Mouse (Mus musculus): Measurements from ENCODE around the gene Smok3c. TPM values are rescaled to one million over a fixed set of nuclear protein-coding genes. Genes with fewer than 3 reads are reported as not detected.
"Not testable (repeated sequence)": the region's sequence is repeated elsewhere in the genome, so short reads cannot be mapped to it uniquely, and the experiment has no call there.

Gene Smok3c
- total RNA-seq (2015): not detected in 2 replicates
- not detected in 2 replicates for total RNA-seq (2017)

DNA sequence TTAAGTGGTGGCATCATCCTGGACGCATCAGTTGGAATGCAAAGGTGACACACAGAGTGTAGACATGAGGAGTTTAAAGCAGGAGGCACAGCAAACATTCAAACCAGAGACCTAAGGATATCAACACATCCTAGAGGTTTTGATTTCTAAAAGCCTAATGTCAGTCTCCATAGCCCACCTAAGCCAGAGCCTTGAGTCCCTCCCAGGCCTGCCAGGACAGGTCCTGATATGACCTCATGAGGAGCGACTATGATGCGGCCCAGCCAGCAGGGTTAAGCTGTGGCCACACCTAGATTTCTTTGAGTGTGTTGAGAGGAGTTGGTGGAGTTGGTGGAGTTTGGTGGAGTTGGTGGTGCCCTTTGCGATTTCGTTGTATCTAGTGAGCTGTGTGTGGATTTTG, at the start of gene Smok3c:
Smok3c (plus strand) TSS at position 301 of the 400 bp plus-strand sequence.
- not testable (repeated sequence) for ATAC-seq (replicated peaks; ENCODE audit: poor library complexity)

DNA sequence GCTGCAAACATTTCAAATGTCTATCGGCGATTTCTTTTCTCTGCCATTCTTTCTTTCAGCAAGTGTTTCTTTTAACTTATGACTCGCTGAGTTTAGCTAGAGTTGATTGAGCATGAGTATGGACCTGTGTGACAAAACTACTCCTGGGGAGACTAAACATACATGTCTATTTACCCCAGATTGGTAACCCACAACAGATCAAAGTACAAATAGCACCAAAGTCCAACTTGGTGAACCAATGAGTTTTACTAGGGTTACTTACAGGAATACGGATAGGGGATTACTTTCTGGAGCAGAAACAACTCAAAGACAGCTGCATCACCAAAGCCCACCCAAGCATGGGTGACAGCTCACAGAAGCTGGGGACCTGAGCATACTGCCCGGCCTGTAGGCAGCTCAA, 43.6 kb upstream of the Smok3c start:
- ATAC-seq (replicated peaks; ENCODE audit: poor library complexity): no peak

DNA sequence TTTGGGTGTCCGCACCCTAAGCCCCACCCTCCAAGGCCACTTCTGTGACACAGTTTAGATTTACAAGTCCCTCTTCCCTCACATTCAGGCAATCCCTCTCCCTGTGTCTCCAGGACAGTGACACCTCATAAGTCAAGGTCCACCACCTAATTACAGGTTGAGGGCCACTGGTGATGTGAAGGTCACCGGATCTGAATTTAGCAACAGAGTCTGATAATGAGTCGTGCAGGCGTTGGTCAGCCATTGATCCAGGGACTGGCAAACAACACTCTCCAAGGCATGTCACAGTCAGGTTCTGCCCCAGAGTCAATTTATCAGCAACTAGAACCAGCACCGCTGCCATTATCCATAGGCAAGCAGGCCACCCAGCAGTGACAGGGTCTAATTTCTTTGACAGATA, 40.6 kb upstream of the Smok3c start:
- ATAC-seq (replicated peaks; ENCODE audit: poor library complexity): no peak

DNA sequence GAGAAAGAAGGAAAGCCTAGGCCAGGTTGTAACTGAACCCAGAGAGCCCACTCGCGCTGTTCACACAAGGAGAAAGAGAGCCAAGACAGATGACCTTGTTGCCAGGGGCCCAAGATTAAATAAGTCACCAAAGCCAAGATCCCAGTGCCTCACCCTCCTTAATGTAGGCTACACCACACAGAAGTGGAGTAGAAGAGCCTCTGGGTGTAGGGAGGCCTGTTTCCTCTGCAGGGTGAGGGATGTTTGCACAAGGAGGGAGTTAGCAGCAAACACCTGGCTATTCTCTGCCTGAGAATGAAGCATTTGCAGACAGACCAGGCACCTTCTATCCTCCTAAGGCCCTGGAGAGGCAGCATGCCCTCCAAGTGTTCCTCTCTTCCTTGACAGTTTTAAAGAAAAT, 36.5 kb upstream of the Smok3c start:
- ATAC-seq (replicated peaks; ENCODE audit: poor library complexity): no peak

DNA sequence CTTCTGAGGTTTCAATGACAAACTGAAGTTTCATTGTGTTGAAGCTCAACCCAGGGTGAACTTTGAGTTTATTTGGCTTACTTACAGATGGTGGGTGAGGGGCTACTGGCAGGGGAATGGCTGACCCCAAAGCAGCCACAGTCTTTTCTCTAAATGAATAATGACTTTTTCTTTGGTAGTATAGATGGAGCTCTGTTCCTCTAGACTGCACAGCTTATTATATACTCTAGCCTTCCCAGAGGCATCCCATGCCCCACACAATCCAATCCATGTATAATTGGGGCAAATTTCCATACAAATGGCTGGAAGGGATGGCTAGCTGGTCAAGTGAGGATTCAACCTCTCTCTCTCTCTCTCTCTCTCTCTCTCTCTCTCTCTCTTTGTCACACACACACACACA, 36.0 kb upstream of the Smok3c start:
- no peak for ATAC-seq (replicated peaks; ENCODE audit: poor library complexity)

DNA sequence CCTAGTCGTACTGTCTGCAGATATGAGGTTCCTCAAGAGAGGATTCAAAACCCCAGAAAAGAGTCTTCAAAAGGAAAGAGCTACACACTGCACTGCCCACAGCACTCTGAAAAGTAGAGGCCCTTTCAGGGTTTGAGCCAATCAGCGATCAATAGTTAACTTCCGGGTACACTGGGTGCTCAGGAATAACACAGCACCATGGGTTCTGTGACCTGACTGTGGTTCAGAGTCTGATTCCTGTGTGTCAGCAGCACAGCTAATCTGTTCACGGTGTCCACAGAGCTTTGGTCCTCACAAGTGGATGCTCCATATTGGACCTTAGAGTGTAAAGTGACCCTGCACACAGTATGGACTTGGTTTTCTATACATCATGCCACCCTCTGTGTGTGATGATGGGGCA, 33.4 kb upstream of the Smok3c start:
- not testable (repeated sequence) for ATAC-seq (replicated peaks; ENCODE audit: poor library complexity)

DNA sequence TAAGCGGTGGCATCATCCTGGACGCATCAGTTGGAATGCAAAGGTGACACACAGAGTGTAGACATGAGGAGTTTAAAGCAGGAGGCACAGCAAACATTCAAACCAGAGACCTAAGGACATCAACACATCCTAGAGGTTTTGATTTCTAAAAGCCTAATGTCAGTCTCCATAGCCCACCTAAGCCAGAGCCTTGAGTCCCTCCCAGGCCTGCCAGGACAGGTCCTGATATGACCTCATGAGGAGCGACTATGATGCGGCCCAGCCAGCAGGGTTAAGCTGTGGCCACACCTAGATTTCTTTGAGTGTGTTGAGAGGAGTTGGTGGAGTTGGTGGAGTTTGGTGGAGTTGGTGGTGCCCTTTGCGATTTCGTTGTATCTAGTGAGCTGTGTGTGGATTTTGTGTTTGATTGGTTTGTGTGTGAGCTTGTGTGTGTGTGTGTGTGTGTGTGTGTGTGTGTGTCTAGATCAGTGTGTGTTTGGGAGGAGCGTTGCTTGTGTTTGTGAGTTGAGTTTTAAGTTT, 32.0 kb upstream of the Smok3c start, which contains the start of the genes Smok3a and Smok3b:
Smok3a (plus strand) TSS at position 301 of the 519 bp plus-strand sequence.
Smok3b (plus strand) TSS at position 469 of the 519 bp plus-strand sequence.
- ATAC-seq (replicated peaks; ENCODE audit: poor library complexity): not testable (repeated sequence)

DNA sequence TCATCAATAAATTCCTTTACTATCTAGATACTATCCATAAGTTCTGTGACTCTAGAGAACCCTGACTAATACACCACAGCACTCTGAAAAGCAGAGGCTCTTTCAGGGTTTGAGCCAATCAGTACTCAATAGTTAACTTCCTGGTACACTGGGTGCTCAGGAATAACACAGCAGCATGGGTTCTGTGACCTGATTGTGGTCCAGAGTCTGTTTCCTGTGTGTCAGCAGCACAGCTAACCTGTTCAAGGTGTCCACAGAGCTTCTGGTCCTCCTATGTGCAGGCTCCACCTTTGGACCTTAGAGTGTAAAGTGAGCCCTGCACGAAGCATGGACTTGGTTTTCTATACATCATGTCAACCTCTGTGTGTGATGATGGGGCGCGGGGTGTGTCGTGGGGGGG, 20.8 kb downstream of the Smok3c start:
- ATAC-seq (replicated peaks; ENCODE audit: poor library complexity): no peak

DNA sequence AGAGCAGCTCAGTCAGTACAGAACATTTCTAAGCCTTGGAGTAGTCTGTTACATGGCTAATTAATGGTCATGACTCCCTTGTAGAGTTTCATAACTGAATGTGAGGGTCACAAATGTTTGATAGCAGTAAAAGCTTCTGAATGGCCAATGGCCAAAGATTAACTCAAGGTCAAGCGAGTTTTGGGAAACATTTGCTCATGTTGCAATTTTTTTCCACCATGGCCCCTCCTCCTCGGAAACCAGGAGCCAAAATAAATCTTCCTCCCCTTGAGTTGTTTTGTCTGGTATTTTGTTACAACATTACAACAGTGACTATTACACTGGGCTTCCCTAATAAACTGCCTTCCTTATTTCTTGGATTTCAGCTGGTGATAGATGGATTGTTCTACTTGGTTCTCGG, 22.7 kb downstream of the Smok3c start:
- no peak for ATAC-seq (replicated peaks; ENCODE audit: poor library complexity)

DNA sequence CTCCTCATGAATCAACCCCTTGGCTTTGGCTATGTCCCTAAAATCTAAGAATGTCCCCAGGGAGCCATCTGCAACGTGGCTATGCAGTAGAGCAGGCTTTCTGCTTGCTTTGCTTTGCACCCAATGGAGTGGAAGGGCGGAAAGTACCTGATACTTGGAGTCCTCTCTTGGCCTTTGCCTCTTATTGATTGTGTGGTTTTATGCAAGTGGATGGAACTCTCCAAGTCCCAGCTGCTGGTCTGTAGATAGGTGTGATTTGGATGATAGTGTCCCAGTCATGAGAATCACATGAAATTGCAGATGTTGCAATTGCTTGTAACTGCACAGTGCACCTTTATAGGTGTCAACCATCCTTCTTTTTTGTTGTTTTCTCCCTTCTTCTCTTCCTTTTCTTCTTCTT, 23.2 kb downstream of the Smok3c start:
- ATAC-seq (replicated peaks; ENCODE audit: poor library complexity): no peak

DNA sequence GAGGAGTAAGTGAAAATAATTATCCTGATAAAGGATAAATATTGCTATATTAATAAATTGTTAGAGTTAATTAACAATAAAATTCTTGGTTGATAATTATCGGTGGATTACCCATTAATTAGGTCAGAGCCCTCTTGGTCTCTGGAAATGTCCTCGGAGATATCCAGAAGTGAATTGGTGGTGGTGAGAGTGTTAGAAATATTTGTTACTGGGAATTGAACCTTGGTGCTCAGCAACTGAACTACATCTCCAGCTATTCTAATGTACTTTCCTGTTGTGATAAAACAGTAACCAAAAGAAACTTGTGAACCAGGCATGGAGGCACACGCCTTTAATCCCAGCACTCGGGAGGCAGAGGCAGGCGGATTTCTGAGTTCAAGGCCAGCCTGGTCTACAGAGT, 27.5 kb downstream of the Smok3c start:
- no peak for ATAC-seq (replicated peaks; ENCODE audit: poor library complexity)

DNA sequence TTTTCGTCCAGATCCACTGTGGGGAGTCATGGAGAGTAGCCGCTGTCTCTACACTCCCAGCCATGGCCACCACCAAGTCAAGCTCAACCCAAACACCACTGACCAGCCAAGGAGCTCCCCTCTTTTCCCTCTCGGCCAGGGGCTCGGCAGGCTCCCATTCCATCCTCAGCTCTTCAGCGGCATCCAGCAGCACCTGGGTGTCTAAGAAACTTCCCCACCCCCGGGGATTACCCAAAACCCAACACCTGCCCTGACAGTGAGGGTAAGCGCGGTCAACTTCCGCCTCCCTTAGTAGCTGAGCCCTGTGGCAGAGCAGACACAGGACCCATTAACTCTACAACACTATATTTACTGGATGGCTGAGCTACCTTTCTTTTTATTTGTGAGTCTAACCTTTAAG, 28.5 kb downstream of the Smok3c start:
- no peak for ATAC-seq (replicated peaks; ENCODE audit: poor library complexity)

DNA sequence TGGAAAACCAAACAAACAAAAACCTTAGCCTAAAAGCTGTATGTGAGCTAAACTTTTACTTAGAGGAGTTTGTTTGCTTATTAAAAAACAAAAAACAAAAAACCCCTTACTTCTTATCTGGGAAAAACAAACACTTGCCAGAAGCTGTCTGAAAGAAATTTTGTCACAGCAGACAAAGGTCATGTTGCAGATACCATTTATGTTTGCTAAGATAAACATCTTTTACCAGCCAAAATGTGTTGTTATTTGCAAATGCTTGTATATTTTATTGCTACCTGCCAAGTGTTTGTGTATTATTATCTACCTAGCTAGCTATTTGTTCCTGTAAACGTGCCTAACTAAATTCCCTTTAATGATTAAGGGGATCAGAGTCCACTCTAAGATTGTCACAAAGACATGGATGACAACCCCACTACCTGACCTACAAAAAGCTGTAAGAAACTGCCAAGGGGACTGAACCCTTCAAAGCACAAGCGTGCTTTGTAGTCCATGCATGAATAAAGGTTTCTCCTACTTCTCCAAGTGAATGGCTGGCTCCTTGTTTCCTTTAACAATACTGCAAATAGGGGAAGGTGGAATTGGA, 30.4 kb downstream of the Smok3c start:
- ATAC-seq (replicated peaks; ENCODE audit: poor library complexity): no peak

DNA sequence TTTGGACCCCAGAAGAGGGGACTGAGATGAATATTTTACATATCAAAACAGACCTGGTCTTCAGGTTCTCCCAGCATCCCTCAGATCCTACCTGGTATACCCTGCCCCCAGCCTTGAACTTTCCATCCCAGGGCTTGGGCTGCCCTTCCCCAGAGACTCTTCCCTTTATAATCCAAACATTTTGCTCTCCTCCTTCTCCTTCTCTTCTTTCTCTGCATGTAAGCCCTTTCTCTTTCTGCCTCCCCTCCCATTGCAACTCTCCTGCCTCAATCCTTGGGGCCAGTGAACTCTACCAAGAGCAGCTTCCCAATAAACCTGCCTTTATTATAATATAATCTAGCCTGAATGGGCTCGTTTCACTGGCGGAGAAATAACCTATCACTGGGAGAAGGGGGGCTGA, 30.9 kb downstream of the Smok3c start:
- ATAC-seq (replicated peaks; ENCODE audit: poor library complexity): no peak

DNA sequence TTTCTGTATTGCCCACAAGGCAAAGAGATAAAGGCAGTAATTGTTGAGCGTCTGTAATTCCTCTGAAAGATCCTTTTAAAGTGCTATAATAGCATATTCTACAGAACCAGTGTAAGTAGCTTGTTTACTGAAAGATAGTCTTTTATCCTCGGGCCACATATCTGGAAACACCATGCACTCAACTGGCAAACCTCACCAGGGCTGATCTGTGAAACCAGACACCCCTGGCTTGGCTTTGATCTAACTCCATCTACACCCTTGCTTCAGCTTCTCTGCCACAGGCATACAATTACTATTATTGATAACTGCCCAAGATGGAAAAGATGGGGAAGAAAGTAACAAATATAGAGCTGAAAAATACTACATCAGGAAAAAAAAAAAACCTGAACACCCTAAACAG, 31.5 kb downstream of the Smok3c start:
- peak; percentile 71 for ATAC-seq (replicated peaks; ENCODE audit: poor library complexity)

DNA sequence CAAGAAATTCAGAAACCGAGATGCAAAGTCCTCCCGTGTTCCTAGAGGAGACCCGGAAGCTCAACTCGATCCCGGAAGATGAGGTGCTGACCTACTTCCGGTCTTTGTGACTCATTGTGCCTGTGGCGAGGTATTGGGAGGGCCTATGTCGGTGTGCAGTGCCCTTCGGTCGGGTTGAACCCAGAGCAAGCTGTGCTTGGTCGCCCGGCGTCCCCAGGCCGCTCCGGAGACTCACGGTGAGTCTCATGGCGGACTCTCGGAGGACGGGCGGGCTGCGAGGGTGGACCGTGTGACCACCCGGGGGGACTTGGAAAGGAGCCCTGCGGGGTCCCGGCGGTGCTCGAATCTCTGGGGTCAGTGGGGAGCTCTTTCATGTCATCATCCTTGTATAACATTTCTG, 32.0 kb downstream of the Smok3c start, which contains the start of gene Zkscan1:
Zkscan1 (plus strand) TSS at position 89 of the 400 bp plus-strand sequence.
- peak; percentile 94 for ATAC-seq (replicated peaks; ENCODE audit: poor library complexity)

DNA sequence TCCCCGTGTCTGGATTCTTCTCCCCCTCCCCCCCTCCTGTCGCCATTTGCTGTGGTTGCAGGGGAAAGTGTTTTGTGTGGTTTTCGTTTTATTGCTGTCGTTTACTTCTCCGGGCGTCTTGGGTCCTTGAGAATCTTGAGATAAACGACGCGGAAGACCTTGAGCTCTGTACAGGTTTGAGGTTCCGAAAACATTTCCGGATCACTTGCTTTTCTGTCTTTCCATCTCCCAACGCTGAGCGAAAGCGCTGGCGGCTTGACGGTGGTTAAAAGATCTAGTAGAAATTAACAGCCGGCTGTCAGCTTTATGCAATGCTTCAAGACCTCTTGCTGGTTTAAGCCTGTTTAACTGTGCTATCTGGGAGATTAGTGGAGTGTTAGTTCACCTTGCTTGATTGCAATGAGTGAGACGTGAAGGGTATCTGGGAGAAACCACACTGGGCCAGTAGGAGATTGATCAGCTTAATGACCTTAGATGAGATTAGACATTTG, 32.5 kb downstream of the Smok3c start:
- no peak for ATAC-seq (replicated peaks; ENCODE audit: poor library complexity)

DNA sequence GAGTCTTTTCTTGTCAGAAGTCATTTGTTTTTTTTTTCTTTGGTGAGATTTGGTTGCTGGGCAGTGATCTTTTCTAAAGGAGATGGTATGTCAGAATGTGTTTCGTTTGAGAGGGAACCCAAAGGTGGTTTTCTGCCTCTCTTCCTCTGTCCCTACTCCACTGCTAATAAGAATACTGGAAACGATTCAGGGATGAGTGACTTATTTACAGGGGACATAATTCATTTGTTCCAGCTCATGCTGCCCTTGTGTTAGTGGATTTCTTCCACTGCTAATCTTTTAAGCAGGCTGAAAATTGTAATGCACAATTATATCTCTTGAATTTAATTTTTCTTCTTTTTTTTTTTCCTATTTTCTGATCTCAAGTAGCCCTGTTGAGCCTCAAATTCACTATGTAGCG, 33.8 kb downstream of the Smok3c start:
- ATAC-seq (replicated peaks; ENCODE audit: poor library complexity): no peak

DNA sequence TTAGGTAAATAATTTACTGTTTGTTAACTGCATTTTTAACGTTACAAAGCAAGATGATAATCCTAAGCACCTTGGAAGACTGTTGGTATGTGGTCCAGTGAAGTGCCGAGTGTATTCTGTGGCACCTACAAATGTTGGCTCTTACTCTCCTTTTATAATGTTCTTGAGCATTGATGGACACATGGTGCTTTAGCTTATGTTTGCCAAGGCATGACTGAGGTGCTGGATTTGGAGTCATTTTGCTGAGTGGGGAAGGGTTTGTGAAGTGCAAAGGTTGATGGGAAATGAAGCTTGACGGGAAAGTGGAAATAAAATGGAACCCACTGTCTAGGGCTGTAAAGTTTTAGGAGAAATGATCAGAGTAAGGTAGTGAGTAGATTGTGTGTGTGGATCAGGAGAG, 35.4 kb downstream of the Smok3c start:
- ATAC-seq (replicated peaks; ENCODE audit: poor library complexity): no peak

DNA sequence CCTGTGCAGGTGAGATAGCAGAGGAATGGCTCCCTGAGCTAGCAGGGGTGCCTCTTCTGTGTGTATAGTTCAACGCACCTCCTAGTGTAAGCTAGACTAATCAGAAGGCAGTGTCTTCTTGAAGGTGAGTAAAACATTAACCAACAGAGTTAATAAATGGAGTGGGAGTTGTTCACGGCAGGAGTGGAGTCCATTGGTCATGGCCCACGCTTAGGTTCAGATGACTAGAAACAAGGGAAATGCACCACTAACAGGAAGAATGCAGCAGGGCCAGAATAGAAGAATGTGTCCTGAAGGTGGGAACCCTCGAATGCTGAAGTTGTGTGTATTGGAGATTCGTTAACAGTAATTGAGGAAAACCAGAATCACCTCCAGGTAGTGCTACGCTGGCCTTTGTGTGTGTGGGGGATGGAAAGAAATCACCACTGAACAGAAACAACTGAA, 36.1 kb downstream of the Smok3c start:
- ATAC-seq (replicated peaks; ENCODE audit: poor library complexity): no peak

DNA sequence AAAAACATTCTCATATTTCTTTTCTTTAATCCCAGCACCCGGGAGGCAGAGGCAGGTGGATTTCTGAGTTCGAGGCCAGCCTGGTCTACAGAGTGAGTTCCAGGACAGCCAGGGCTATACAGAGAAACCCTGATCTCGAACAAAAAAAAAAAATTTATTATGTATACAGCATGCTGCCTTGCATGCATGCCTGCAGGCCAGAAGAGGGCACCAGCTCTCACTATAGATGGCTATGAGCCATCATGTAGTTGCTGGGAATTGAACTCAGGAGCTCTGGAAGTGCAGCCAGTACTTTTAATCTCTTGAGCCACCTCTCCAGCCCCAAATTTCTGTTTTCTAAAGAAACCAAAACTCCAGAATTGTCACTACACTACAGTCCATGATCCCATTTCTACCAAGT, 37.3 kb downstream of the Smok3c start:
- ATAC-seq (replicated peaks; ENCODE audit: poor library complexity): peak; percentile 55; the same call in 1 of the 2 replicates

DNA sequence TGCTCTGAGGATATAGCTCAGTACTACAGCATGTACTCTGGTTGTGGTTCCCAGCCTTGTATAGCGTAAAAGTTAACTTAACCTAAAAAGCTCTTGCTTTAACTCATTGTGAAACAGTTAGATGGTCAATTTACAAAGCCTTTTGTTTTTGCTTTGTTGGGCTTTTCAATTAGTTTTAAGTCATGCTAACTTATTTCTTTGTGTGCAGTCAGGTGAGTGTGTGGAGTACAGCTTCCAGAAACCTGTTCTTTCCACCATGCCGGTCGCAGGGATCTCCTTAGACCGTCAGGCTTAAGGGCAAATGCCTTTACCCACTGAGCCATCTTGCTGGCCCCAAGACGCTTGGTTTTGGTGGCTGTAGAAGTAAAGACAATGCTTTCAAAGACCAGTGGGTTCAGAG, 37.7 kb downstream of the Smok3c start:
- no peak for ATAC-seq (replicated peaks; ENCODE audit: poor library complexity)

DNA sequence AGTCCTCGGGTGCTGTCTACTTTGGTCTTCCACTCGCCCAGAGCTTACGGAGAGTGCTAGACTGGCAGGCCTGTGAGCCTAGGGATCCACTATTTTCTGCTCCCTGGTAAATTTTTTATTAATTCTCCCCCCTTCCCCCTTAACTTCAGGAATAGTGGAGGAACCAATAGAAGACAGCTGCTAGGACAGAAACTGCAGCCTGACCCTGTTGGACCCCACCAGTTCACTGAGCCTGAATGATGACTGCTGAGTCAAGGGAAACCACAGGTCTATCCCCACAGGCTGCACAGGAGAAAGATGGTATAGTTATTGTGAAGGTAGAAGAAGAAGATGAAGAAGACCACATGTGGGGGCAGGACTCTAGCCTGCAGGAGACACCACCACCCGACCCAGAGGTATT, 39.8 kb downstream of the Smok3c start:
- ATAC-seq (replicated peaks; ENCODE audit: poor library complexity): no peak
